Mouse (Mus musculus): ENCODE data around the gene Ganab. TPM values are rescaled to one million over a fixed set of nuclear protein-coding genes. Genes with fewer than 3 reads are reported as not detected.

The Ganab gene
- polyA plus RNA-seq, 1 experiment from 2014 or later: 56.7 TPM

DNA sequence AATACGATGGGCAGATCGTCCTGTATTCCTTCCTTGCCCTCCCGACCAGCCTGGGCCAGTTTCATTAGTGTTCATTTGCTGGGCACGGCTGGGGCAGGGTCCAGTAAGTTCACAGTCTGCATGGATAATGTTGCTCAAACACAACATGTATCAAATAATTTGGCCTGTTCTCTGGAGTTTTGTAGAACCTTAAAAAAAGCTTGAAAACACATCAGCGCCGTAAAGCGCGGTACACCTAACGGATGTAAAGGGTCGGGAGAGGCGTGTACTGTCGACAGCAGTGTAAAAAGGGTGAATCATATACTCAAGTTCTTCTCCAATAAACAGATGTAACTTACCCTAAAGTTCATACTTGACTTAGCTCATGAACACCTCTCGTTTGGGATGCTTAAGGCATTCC, 705 bp downstream of the Ganab start:
- Histone ChIP-seq H3K4me2 (ENCODE audit: low read depth, low read length) (peak overlapping the region; percentile 79), H3K36me3 (ENCODE audit: control insufficient read depth, insufficient read depth) (peaks cover 19% of the 10 kb centered on the region), H3K4me1 (ENCODE audit: control insufficient read depth, insufficient read depth, low read length) (peaks cover 25% of the 10 kb centered on the region), H3K9ac (ENCODE audit: low read length) (peak overlapping the region; percentile 95), H3K9me3 (replicated peaks; ENCODE audit: control insufficient read depth, low read length) (no peaks in the 10 kb centered on the region), H3K4me3 (ENCODE audit: low read length) (peak overlapping the region; percentile 92), H3K27ac (ENCODE audit: low read length) (peak overlapping the region; percentile 85), H3K27me3 (ENCODE audit: control insufficient read depth, insufficient read depth, low read length) (no peaks in the 10 kb centered on the region)
- no peak; the same call in 1 of the 2 replicates for ATAC-seq (replicated peaks; ENCODE audit: extremely low read depth, insufficient read depth, low FRiP score)
- WGBS: 5% methylated on average over 13 of the region's 13 CpGs

DNA sequence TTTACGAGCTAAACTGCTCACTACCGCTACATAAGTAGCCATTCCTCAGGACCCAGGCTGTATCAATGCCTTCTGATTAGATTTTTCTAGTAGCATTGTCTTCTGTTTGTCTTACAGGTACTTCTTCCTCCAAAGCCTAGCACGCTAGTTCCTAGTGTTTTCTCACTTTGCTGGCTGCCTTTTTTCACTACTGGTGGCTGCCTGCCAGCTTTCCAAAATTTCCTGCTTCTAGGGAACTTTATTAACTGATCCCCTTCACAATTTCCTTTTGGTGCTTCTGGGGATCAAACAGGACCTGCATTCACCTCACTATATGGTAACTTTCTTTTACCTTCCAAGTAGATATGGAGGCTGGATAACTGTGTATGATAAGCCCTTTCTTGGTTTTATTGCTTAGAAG, 1.2 kb downstream of the Ganab start:
- Histone ChIP-seq H3K9me3 (replicated peaks; ENCODE audit: control insufficient read depth, low read length) (no peaks in the 10 kb centered on the region), H3K36me3 (ENCODE audit: control insufficient read depth, insufficient read depth) (peaks cover 21% of the 10 kb centered on the region), H3K27me3 (ENCODE audit: control insufficient read depth, insufficient read depth, low read length) (no peaks in the 10 kb centered on the region), H3K4me1 (ENCODE audit: control insufficient read depth, insufficient read depth, low read length) (peaks cover 20% of the 10 kb centered on the region), H3K9ac (ENCODE audit: low read length) (peak overlapping the region; percentile 95), H3K4me2 (ENCODE audit: low read depth, low read length) (peak overlapping the region; percentile 79), H3K4me3 (ENCODE audit: low read length) (peak overlapping the region; percentile 92), H3K27ac (ENCODE audit: low read length) (no peak overlapping the region)
- 35% methylated on average over 3 of the region's 3 CpGs for WGBS
- ATAC-seq (replicated peaks; ENCODE audit: extremely low read depth, insufficient read depth, low FRiP score): no peak

DNA sequence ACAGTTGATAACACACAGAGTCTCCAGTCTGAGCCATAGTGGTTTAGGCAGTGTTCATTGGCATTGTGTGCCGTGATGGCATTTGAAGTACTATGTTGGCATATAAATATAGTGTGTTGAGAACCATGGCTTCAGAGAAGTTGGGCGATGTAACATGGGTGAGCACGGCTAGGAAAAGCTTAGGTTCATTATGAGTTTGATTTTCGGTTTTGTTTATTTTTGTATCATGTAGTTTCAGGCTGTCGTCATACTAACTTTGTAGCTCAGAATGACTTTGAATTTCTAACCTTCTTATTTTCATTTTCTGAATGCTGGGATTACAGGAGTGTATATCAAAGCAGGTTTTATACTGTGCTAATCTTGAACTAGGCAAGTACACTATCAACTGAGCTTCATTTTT, 5.5 kb downstream of the Ganab start:
- Histone ChIP-seq H3K4me3 (ENCODE audit: low read length) (no peak overlapping the region), H3K27me3 (ENCODE audit: control insufficient read depth, insufficient read depth, low read length) (no peaks in the 10 kb centered on the region), H3K36me3 (ENCODE audit: control insufficient read depth, insufficient read depth) (peaks cover 53% of the 10 kb centered on the region), H3K27ac (ENCODE audit: low read length) (no peak overlapping the region), H3K4me2 (ENCODE audit: low read depth, low read length) (no peak overlapping the region), H3K4me1 (ENCODE audit: control insufficient read depth, insufficient read depth, low read length) (peaks cover 10% of the 10 kb centered on the region), H3K9me3 (replicated peaks; ENCODE audit: control insufficient read depth, low read length) (no peaks in the 10 kb centered on the region), H3K9ac (ENCODE audit: low read length) (no peak overlapping the region)
- no peak for ATAC-seq (replicated peaks; ENCODE audit: extremely low read depth, insufficient read depth, low FRiP score)
- WGBS: 92% methylated on average over 5 of the region's 5 CpGs

DNA sequence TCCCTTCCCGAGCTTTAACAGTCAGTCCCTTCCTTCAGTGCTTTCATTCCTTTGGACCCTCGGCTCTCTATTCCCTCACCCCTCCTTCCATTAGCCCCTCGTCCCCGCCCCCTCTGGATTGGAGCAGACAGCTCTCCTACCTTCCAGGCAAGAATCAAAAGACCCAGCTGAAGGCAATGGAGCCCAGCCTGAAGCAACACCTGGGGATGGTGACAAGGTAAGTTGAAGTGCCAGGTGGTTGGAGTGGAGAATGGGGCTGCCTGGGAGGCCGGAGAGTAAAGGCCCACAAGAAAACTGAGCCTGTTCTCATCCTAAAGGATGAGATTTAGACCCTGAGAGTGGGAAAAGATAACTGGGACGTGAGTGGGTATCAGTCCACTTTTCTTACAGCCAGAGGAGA, 10.7 kb downstream of the Ganab start:
- H3K9ac ChIP-seq (ENCODE audit: low read length): no peak overlapping the region
- H3K4me2 ChIP-seq (ENCODE audit: low read depth, low read length): no peak overlapping the region
- no peaks in the 10 kb centered on the region for H3K4me1 ChIP-seq (ENCODE audit: control insufficient read depth, insufficient read depth, low read length)
- no peak overlapping the region for H3K27ac ChIP-seq (ENCODE audit: low read length)
- H3K36me3 ChIP-seq (ENCODE audit: control insufficient read depth, insufficient read depth): peaks cover 89% of the 10 kb centered on the region
- no peak overlapping the region for H3K4me3 ChIP-seq (ENCODE audit: low read length)
- H3K27me3 ChIP-seq (ENCODE audit: control insufficient read depth, insufficient read depth, low read length): no peaks in the 10 kb centered on the region
- ATAC-seq (replicated peaks; ENCODE audit: extremely low read depth, insufficient read depth, low FRiP score): no peak
- no peaks in the 10 kb centered on the region for H3K9me3 ChIP-seq (replicated peaks; ENCODE audit: control insufficient read depth, low read length)
- 88% methylated on average over 6 of the region's 6 CpGs for WGBS

DNA sequence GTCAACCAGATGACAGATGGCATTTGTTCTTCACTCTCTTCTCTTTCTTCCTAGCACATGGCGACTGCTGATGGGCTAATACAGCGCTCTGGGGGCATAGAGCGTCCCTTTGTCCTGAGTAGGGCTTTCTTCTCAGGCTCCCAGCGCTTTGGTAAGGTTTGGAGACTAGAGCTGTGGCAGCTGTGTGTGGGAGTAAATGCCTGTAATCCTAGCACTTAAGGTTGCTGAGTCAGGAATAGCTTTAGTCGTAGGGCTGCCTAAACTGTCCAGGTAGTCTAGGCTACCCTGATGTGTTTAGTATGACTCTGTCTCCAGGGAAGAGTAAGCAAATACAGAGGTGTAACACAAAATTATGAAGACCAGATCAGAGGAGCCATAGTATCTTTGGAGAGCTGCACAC, 13.9 kb downstream of the Ganab start:
- H3K36me3 ChIP-seq (ENCODE audit: control insufficient read depth, insufficient read depth): peaks cover 93% of the 10 kb centered on the region
- no peak for ATAC-seq (replicated peaks; ENCODE audit: extremely low read depth, insufficient read depth, low FRiP score)
- no peaks in the 10 kb centered on the region for H3K4me1 ChIP-seq (ENCODE audit: control insufficient read depth, insufficient read depth, low read length)
- no peak overlapping the region for H3K4me2 ChIP-seq (ENCODE audit: low read depth, low read length)
- H3K9me3 ChIP-seq (replicated peaks; ENCODE audit: control insufficient read depth, low read length): no peaks in the 10 kb centered on the region
- H3K27me3 ChIP-seq (ENCODE audit: control insufficient read depth, insufficient read depth, low read length): no peaks in the 10 kb centered on the region
- H3K27ac ChIP-seq (ENCODE audit: low read length): no peak overlapping the region
- H3K9ac ChIP-seq (ENCODE audit: low read length): no peak overlapping the region
- 86% methylated on average over 5 of the region's 5 CpGs for WGBS
- H3K4me3 ChIP-seq (ENCODE audit: low read length): no peak overlapping the region

DNA sequence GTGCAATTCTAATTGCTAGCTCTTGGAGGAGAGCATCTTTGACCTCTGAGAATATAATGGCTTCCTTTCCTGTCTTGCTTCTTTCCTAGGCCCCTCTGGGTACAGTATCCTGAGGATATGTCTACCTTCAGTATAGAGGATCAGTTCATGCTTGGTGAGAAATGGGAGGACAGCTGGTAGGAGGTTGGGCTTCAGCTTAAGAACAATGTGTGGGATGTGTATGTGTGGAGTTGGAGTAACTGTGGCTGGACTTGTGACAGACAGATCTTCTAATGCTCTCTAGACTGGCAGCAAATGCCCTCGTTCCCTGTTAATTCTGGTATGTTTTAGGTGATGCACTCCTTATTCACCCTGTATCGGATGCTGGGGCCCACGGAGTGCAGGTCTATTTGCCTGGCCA, 16.3 kb downstream of the Ganab start:
- Histone ChIP-seq H3K9me3 (replicated peaks; ENCODE audit: control insufficient read depth, low read length) (no peaks in the 10 kb centered on the region), H3K4me3 (ENCODE audit: low read length) (no peak overlapping the region), H3K4me2 (ENCODE audit: low read depth, low read length) (no peak overlapping the region), H3K27ac (ENCODE audit: low read length) (no peak overlapping the region), H3K36me3 (ENCODE audit: control insufficient read depth, insufficient read depth) (peaks cover 73% of the 10 kb centered on the region), H3K4me1 (ENCODE audit: control insufficient read depth, insufficient read depth, low read length) (no peaks in the 10 kb centered on the region), H3K27me3 (ENCODE audit: control insufficient read depth, insufficient read depth, low read length) (no peaks in the 10 kb centered on the region), H3K9ac (ENCODE audit: low read length) (no peak overlapping the region)
- no peak for ATAC-seq (replicated peaks; ENCODE audit: extremely low read depth, insufficient read depth, low FRiP score)
- WGBS: 92% methylated on average over 3 of the region's 3 CpGs

DNA sequence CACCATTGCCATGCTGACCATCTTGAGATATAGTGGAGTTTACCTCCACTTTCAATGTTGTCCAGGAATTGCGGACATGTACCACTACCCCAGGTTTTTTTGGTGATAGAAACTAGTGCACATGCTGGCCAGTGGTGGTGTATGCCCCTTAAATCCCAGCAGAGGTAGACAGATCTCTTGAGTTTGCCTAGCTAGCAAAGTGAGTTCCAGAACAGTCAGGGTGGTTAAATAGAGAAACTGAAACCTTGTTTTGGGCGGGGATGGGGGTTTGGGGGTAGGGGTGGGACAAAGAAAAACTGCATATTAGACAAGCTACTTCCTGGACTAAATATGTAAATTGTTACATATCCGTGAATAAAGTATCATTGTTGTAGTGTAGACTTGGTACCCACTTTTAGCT, 21.1 kb downstream of the Ganab start:
- ATAC-seq (replicated peaks; ENCODE audit: extremely low read depth, insufficient read depth, low FRiP score): no peak
- WGBS: 92% methylated on average over 3 of the region's 3 CpGs
- H3K36me3 ChIP-seq (ENCODE audit: control insufficient read depth, insufficient read depth): peaks cover 27% of the 10 kb centered on the region

DNA sequence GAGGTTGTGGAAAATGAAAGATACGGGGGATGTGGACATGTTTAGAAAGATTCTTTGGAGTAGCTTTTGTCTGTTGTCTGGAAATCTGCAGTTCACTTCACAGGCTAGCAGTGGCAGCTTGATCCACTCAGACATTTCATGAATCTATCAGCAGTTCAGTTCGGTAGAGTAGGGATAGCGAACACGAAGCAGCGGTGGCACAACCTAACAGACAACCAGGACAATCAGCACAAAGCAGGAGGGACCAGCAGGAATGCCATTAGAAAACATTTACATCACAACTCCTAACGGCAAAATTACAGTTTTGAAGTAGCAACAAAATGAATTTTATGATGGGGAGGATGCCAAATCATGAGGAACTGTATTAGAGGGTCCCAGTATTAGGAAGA, 21.8 kb downstream of the Ganab start:
- H3K9me3 ChIP-seq (replicated peaks; ENCODE audit: control insufficient read depth, low read length): no peaks in the 10 kb centered on the region
- peaks cover 21% of the 10 kb centered on the region for H3K36me3 ChIP-seq (ENCODE audit: control insufficient read depth, insufficient read depth)
- 55% methylated on average over 6 of the region's 6 CpGs for WGBS
- H3K4me2 ChIP-seq (ENCODE audit: low read depth, low read length): peak overlapping the region; percentile 72
- peak overlapping the region; percentile 87 for H3K9ac ChIP-seq (ENCODE audit: low read length)
- H3K4me1 ChIP-seq (ENCODE audit: control insufficient read depth, insufficient read depth, low read length): peaks cover 12% of the 10 kb centered on the region
- H3K27me3 ChIP-seq (ENCODE audit: control insufficient read depth, insufficient read depth, low read length): no peaks in the 10 kb centered on the region
- H3K4me3 ChIP-seq (ENCODE audit: low read length): peak overlapping the region; percentile 83
- ATAC-seq (replicated peaks; ENCODE audit: extremely low read depth, insufficient read depth, low FRiP score): no peak
- peak overlapping the region; percentile 89 for H3K27ac ChIP-seq (ENCODE audit: low read length)

More for the DNA sequence above, 21.1 kb downstream of the Ganab start:
- no peaks in the 10 kb centered on the region for H3K27me3 ChIP-seq (ENCODE audit: control insufficient read depth, insufficient read depth, low read length)
- H3K9me3 ChIP-seq (replicated peaks; ENCODE audit: control insufficient read depth, low read length): no peaks in the 10 kb centered on the region
- H3K4me1 ChIP-seq (ENCODE audit: control insufficient read depth, insufficient read depth, low read length): peaks cover 12% of the 10 kb centered on the region
- H3K4me3 ChIP-seq (ENCODE audit: low read length): no peak overlapping the region
- no peak overlapping the region for H3K4me2 ChIP-seq (ENCODE audit: low read depth, low read length)
- no peak overlapping the region for H3K27ac ChIP-seq (ENCODE audit: low read length)
- no peak overlapping the region for H3K9ac ChIP-seq (ENCODE audit: low read length)

DNA sequence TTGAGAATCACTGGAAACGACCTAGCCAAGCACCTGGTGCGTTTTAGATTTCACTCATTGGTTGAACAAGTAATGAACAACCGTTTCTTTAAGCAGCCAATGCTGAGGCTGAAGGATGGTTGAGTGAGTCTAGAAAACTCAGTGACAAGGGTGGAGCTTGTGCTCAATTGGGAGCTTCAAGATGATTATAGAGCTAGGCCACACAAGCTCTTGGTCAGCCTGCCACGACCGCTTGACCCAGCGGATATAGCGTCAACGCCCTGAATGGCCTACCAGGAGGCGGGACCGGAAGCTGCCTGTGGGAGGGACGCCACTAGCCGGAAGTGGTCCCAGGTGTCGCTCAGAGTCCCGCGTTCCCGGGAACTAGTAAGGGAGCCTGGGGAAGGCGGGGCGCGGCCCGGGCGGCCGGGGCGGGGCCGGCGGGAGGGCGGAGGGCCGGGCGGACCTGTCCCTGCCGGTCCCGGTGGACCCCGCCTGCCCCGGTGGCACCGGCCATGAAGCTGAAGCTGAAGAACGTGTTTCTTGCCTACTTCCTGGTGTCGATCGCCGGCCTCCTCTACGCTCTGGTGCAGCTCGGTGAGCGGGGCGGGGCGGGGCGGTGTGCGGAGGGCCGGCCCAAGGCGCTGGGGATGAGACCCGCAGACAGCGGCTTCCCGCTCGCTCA, 22.3 kb downstream of the Ganab start, which contains the start of gene B3gat3:
Gene B3gat3, plus strand, starts transcription at position 302 of the 664 bp plus-strand sequence.
- Histone ChIP-seq H3K9ac (ENCODE audit: low read length) (peak within 1 kb of the TSS; percentile 87), H3K4me1 (ENCODE audit: control insufficient read depth, insufficient read depth, low read length) (peaks cover 12% of the 10 kb centered on the region), H3K27ac (ENCODE audit: low read length) (peak within 1 kb of the TSS; percentile 89), H3K4me2 (ENCODE audit: low read depth, low read length) (peak within 1 kb of the TSS; percentile 72), H3K4me3 (ENCODE audit: low read length) (peak within 1 kb of the TSS; percentile 83), H3K27me3 (ENCODE audit: control insufficient read depth, insufficient read depth, low read length) (no peaks in the 10 kb centered on the region), H3K36me3 (ENCODE audit: control insufficient read depth, insufficient read depth) (peaks cover 15% of the 10 kb centered on the region), H3K9me3 (replicated peaks; ENCODE audit: control insufficient read depth, low read length) (no peaks in the 10 kb centered on the region)
- 2% methylated on average over 37 of the region's 50 CpGs for WGBS
- peak; percentile 97 for ATAC-seq (replicated peaks; ENCODE audit: extremely low read depth, insufficient read depth, low FRiP score)
